Mouse (Mus musculus): ENCODE measurements at regions not wholly inside any gene's neighbourhood (a gene's known extent, or its start where the extent isn't known, plus 50 kb on each side); places are given as distances from the start of the nearest gene placed in this dataset.

GRCm38 (mm10) chr11:39934216-39934615 lies 760.8 kb downstream of the Mat2b start:
- TF ChIP-seq CTCF (IDR thresholded peaks at IDR 0.05; ENCODE audit: low read depth) (no peak), EP300 (IDR thresholded peaks at IDR 0.05; ENCODE audit: low read depth) (no peak)

Measured in liver, postnatal 0 days (tissue).